9 mouse cellular contexts compared by ENCODE assay signal in the genomic region with DNA sequence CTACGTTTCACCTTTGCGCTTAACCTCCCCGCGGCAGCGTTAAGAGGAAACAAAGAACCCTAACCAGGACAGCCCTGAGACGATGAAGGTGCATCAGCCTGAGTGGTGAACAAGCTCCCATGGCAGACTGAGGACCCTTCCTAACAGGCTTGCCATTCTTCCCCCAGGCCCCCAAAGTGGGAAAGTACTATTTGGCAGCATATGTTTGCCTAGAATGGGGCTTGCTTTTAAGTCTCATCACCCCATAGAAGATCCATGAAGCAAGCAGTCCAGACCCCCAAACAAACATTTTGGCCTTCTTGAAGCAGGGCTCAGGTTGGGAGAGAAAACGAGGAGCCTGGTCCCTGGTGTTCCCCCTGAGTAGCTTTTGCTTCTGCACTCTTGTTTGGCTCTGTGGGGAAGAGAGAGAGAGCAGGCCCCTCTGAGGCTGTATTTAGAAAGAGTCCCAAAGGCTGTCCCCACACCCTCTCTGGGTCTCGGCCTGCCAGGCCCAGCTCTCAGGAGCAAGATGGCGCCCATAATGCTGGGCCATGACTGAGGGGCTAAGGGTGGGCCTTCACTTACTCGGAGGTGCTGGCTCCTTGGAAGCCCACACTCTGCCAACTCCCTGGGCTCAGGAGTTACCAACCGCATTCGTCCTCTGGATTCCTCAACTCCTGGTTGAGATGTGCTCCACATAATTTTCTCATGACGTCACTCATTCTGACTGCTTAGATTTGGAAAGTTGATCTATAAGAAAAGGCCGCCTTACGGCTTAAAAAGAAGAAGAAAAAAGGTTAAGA. TPM values are rescaled to one million over a fixed set of nuclear protein-coding genes. Genes with fewer than 3 reads are reported as not detected.
A peak's percentile ranks its signal among the peaks of the same experiment; 100 is the strongest.
DNase-seq lines count a peak whose midpoint lies in the region; ATAC-seq and TF ChIP-seq lines count a peak whose summit lies in the region.
"Had no signal": no experiment of that assay in that cellular context is flagged by ENCODE, and none has a peak within 500 bp of the region (broad histone marks: within the 10 kb centered on the region; RNA-seq: fewer than 3 reads in every experiment).

No protein-coding gene starts in this region.

- H3K9me3 ChIP-seq in kidney, embryonic 16.5 days (ENCODE audit: low read length), result no peaks in the 10 kb centered on the region; the same call in 1 of the 2 replicates
- H3K9me3 ChIP-seq in CH12.LX (replicated peaks; ENCODE audit: low read length), result peaks cover 35% of the 10 kb centered on the region
- H3K9me3 ChIP-seq: hindbrain, embryonic 13.5 days had no signal

- TF ChIP-seq POLR2A in CH12.LX (IDR thresholded peaks at IDR 0.05; ENCODE audit: low read depth, low read length), result no peak

- dilution Hi-C loops in CH12.LX (cut with MboI; ENCODE audit: extremely low pct_ligation_motif_present, extremely low pct_unique_long_range_greater_than_20kb, low sequenced_read_pairs), result no loop called here

- no peak for TF ChIP-seq CTCF in CH12.LX (conservative IDR thresholded peaks at IDR 0.05 in 1 of 2, IDR thresholded peaks at IDR 0.05 in 1 of 2; ENCODE audit: low read depth in 2 of 2, low read length in 2 of 2)
- TF ChIP-seq CTCF in Patski (IDR thresholded peaks at IDR 0.05), result no peak

- 88% methylated on average over 15 of the region's 15 CpGs for WGBS in kidney, embryonic 16.5 days

- peaks cover 9% of the 10 kb centered on the region for H3K4me1 ChIP-seq in kidney, embryonic 16.5 days (ENCODE audit: insufficient read depth, low read length)
- H3K4me1 ChIP-seq in CH12.LX (ENCODE audit: control insufficient read depth in 1 of 2, insufficient read depth in 2 of 2), result peaks cover 21 to 58% of the 10 kb centered on the region in 2 experiments
- H3K4me1 ChIP-seq: hindbrain, embryonic 13.5 days had no signal

- peak; percentile 39; the same call in 1 of the 2 replicates for ATAC-seq in kidney, embryonic 16.5 days (ENCODE audit: low FRiP score, low TSS enrichment)
- peak; percentile 18 for ATAC-seq in Patski
- no peak for ATAC-seq in erythroblast, adult 5-6 weeks (replicated peaks; ENCODE audit: low FRiP score, poor library complexity, severe bottlenecking)

- H3K4me2 ChIP-seq in kidney, embryonic 16.5 days (replicated peaks; ENCODE audit: low read depth, low read length), result peak overlapping the region; percentile 25; the same call in 1 of the 2 replicates
- H3K4me2 ChIP-seq in CH12.LX (ENCODE audit: insufficient read depth, low read depth, poor library complexity, severe bottlenecking), result peak overlapping the region; percentile 60
- H3K4me2 ChIP-seq: hindbrain, embryonic 13.5 days had no signal

- peak overlapping the region; percentile 37; the same call in 1 of the 2 replicates for H3K27ac ChIP-seq in kidney, embryonic 16.5 days (ENCODE audit: low read length)
- H3K27ac ChIP-seq in CH12.LX (ENCODE audit: insufficient read depth, low read depth), result peak overlapping the region; percentile 98
- H3K27ac ChIP-seq: hindbrain, embryonic 13.5 days had no signal

- H3K9ac ChIP-seq in kidney, embryonic 16.5 days (replicated peaks; ENCODE audit: low read length), result no peak overlapping the region; the same call in 1 of the 2 replicates
- H3K9ac ChIP-seq in CH12.LX (ENCODE audit: insufficient read depth, low read depth), result peak overlapping the region; percentile 88
- H3K9ac ChIP-seq: hindbrain, embryonic 13.5 days had no signal

- H3K27me3 ChIP-seq in kidney, embryonic 16.5 days (ENCODE audit: insufficient read depth, low read length), result no peaks in the 10 kb centered on the region
- H3K27me3 ChIP-seq in CH12.LX (replicated peaks), result no peaks in the 10 kb centered on the region
- no peaks in the 10 kb centered on the region for H3K27me3 ChIP-seq in Patski
- H3K27me3 ChIP-seq: hindbrain, embryonic 13.5 days had no signal

- in situ Hi-C loops in CH12.LX (cut with MboI; ENCODE audit: low pct_ligation_motif_present, low pct_unique_long_range_greater_than_20kb, low sequenced_read_pairs), result no loop called here
- in situ Hi-C loops in Patski (cut with MboI; ENCODE audit: low pct_unique_long_range_greater_than_20kb), result no loop called here

- TF ChIP-seq RAD21 in CH12.LX (IDR thresholded peaks at IDR 0.05; ENCODE audit: low read depth, low read length), result no peak

- no peak overlapping the region for H3K4me3 ChIP-seq in kidney, embryonic 16.5 days (ENCODE audit: low read length)
- peak overlapping the region; percentile 67 to 75 (median 72) for H3K4me3 ChIP-seq in CH12.LX (replicated peaks in 1 of 3; ENCODE audit: low read depth in 2 of 3, low read length in 2 of 3, poor library complexity in 1 of 3)
- H3K4me3 ChIP-seq: hindbrain, embryonic 13.5 days had no signal

- H3K79me2 ChIP-seq in CH12.LX (replicated peaks; ENCODE audit: control insufficient read depth, extremely low read depth, insufficient read depth, poor library complexity, severe bottlenecking), result peaks cover 37% of the 10 kb centered on the region

- CTCF ChIA-PET in Patski (lab: Charles Lee), result no interaction called here

- POLR2A ChIA-PET in Patski (lab: Charles Lee), result interaction anchor here (0.6 to 1.0 kb wide), 2 partner anchors 24 to 35 kb away, joined by 3 to 11 read pairs; no protein-coding TSS in a partner anchor

- TF ChIP-seq EP300 in CH12.LX (IDR thresholded peaks at IDR 0.05; ENCODE audit: low read length), result no peak

- no peak for DNase-seq in kidney, postnatal 25 days
- DNase-seq in CH12.LX (ENCODE audit: extremely low read depth), result peak; percentile 55
- no peak for DNase-seq in Patski (ENCODE audit: low read depth, low spot score)
- peak; percentile 28 for DNase-seq in heart, postnatal 4 days
- DNase-seq in cerebellum, postnatal 10 days, result no peak
- DNase-seq in layer of hippocampus, adult 18-20 months (ENCODE audit: low spot score in 2 of 2), result no peak

- H3K36me3 ChIP-seq in kidney, embryonic 16.5 days (ENCODE audit: insufficient read depth, low read length), result no peaks in the 10 kb centered on the region
- H3K36me3 ChIP-seq in CH12.LX (replicated peaks in 1 of 2; ENCODE audit: control insufficient read depth in 1 of 2, insufficient read depth in 1 of 2, low read length in 1 of 2), result peaks cover 36 to 40% of the 10 kb centered on the region in 2 experiments
- H3K36me3 ChIP-seq: hindbrain, embryonic 13.5 days had no signal

TF ChIP-seq in CH12.LX, 34 proteins besides CTCF, POLR2A, EP300 and RAD21:
- TF ChIP-seq NRF1 (IDR thresholded peaks at IDR 0.05; ENCODE audit: low read depth, low read length), result peak; percentile 33; the same call in 1 of the 2 replicates
- no peak; the same call in 1 of the 2 replicates for TF ChIP-seq MAX (IDR thresholded peaks at IDR 0.05; ENCODE audit: low read length)
- peak; percentile 25; the same call in 1 of the 2 replicates for TF ChIP-seq ZMIZ1 (IDR thresholded peaks at IDR 0.05; ENCODE audit: low read depth, low read length)
- 0 out of 2 replicates have a peak, but pooled peaks have one; percentile 6 for TF ChIP-seq MYC (IDR thresholded peaks at IDR 0.05; ENCODE audit: low read depth, low read length)
- no peak for TF ChIP-seq GABPA (IDR thresholded peaks at IDR 0.05; ENCODE audit: insufficient replicate concordance, low read depth, low read length)
- 0 out of 2 replicates have a peak, but pooled peaks have one; percentile 16 for TF ChIP-seq TBP (conservative IDR thresholded peaks at IDR 0.05; ENCODE audit: low read depth, low read length)
- TF ChIP-seq UBTF (IDR thresholded peaks at IDR 0.05; ENCODE audit: low read depth, low read length), result 0 out of 2 replicates have a peak, but pooled peaks have one; percentile 58

RNA-seq across cellular contexts. Expression of a gene that starts 0.6 kb away (rescaled TPM):
- polyA plus RNA-seq in kidney, embryonic 16.5 days (2015; fragmentation: Nextera tagmentation; extraction: Ambion mirVana), result 22.1 and 24.8 TPM in 2 replicates
- total RNA-seq in CH12.LX (2012; rRNA removed), result 83.6 and 102 TPM in 2 replicates
- total RNA-seq in CH12.LX (2014; rRNA removed), result 67.9 and 68.8 TPM in 2 replicates
- polyA plus RNA-seq in CH12.LX (2012; ENCODE audit: insufficient read length, low read depth), result 51.7 and 53.0 TPM in 2 replicates
- 59.2 TPM for polyA plus RNA-seq in Patski (2021)
- 10 to 100 TPM; 34.6 to 35.2 TPM for total RNA-seq in heart, postnatal 4 days (2021)
- total RNA-seq in layer of hippocampus, adult 18-20 months (2021), result 10 to 100 TPM; 65.0 to 65.8 TPM
- total RNA-seq in erythroblast, adult 5-6 weeks (2015; ENCODE audit: low replicate concordance), result 4.8 and 7.1 TPM in 2 replicates
- total RNA-seq in erythroblast, adult 5-6 weeks (2017; ENCODE audit: low replicate concordance), result 4.9 and 6.0 TPM in 2 replicates

Comparison
In these comparisons a context has a peak if more than half of its experiments do, and no peak if none do; other contexts are left out.
1. DNase-seq: peak in CH12.LX (single experiment) and heart, postnatal 4 days (single experiment); none in kidney, postnatal 25 days (0 of 2), Patski (single experiment), cerebellum, postnatal 10 days (0 of 2) and layer of hippocampus, adult 18-20 months (0 of 2).
2. RNA of a gene that starts 0.6 kb away (total RNA-seq): 67.9 to 102 TPM in CH12.LX, 65.0 to 65.8 TPM in layer of hippocampus, adult 18-20 months and 34.6 to 35.2 TPM in heart, postnatal 4 days; 4.8 to 7.1 TPM in erythroblast, adult 5-6 weeks; every median in the first group is over 4 times any median in the second.